Mouse (Mus musculus): Measurements from ENCODE around the gene Sec14l1. TPM values are rescaled to one million over a fixed set of nuclear protein-coding genes. Genes with fewer than 3 reads are reported as not detected.

Sec14l1 gene
- polyA plus RNA-seq, 1 experiment from 2014 or later: 41.6 TPM

- Histone ChIP-seq H3K9me3 (ENCODE audit: control insufficient read depth, low read length) (no peaks in the 10 kb centered on the region), H3K4me3 (ENCODE audit: low read depth, low read length) (no peak overlapping the region), H3K27me3 (ENCODE audit: control insufficient read depth, insufficient read depth, low read length) (no peaks in the 10 kb centered on the region), H3K4me2 (ENCODE audit: low read depth, low read length) (no peak overlapping the region), H3K36me3 (ENCODE audit: control insufficient read depth, insufficient read depth, low read length) (no peaks in the 10 kb centered on the region), H3K4me1 (ENCODE audit: control insufficient read depth, insufficient read depth, low read length) (peaks cover 6% of the 10 kb centered on the region; the same call in 1 of the 2 replicates), H3K27ac (ENCODE audit: low read depth, low read length) (no peak overlapping the region), H3K9ac (replicated peaks; ENCODE audit: low read depth, low read length) (no peak overlapping the region)
- ATAC-seq (ENCODE audit: low read depth): no peak
- WGBS: 79% methylated on average over 10 of the region's 10 CpGs
Measured at GRCm38 (mm10) chr11:117104044-117104757, 10.8 kb upstream of the Sec14l1 start.

DNA sequence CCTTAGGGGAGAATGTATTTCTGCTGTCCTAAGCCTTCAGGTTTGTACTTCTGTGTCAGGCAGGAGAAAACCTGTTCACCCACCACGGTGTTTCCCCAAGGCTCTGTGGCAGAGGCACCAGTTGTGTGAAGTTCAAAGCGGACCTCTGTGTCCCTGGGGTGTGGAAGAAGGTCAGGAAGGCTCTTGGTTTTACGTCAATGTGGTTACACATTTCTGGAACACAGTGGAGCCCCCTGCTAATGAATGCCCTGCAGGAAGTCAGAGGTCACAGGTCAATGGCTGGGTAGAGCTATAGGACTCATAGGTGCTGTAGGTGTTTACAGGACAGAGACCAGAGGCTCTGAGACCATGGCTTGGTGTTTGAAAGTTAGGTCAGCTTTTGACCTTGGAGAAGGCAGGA lies 9.7 kb upstream of the Sec14l1 start:
- 73% methylated on average over 3 of the region's 3 CpGs for WGBS
- Histone ChIP-seq H3K4me2 (ENCODE audit: low read depth, low read length) (no peak overlapping the region), H3K27ac (ENCODE audit: low read depth, low read length) (no peak overlapping the region), H3K36me3 (ENCODE audit: control insufficient read depth, insufficient read depth, low read length) (no peaks in the 10 kb centered on the region), H3K4me1 (ENCODE audit: control insufficient read depth, insufficient read depth, low read length) (peaks cover 6% of the 10 kb centered on the region; the same call in 1 of the 2 replicates), H3K27me3 (ENCODE audit: control insufficient read depth, insufficient read depth, low read length) (no peaks in the 10 kb centered on the region), H3K4me3 (ENCODE audit: low read depth, low read length) (no peak overlapping the region), H3K9me3 (ENCODE audit: control insufficient read depth, low read length) (no peaks in the 10 kb centered on the region), H3K9ac (replicated peaks; ENCODE audit: low read depth, low read length) (no peak overlapping the region)
- no peak for ATAC-seq (ENCODE audit: low read depth)

DNA sequence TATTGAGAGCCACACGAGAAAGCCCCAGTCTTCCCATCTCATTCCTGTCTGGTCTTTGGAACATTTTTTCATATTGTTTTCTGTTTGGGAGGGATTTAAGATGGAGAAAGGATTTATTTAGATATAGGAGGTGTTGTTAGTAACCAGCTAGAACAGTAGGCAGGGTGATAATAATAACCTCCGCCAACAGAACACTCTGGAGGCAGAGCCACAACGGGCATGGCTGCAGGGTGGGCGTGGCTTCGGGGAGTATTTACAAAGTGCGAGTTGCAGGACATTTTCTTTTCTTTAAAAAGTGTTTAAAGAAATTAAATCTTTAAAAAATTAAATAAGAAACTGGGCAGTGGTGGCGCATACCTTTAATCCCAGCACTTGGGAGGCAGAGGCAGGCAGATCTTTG lies 9.1 kb upstream of the Sec14l1 start:
- ATAC-seq (ENCODE audit: low read depth): no peak
- H3K4me2 ChIP-seq (ENCODE audit: low read depth, low read length): no peak overlapping the region
- no peaks in the 10 kb centered on the region for H3K9me3 ChIP-seq (ENCODE audit: control insufficient read depth, low read length)
- H3K27ac ChIP-seq (ENCODE audit: low read depth, low read length): no peak overlapping the region
- no peak overlapping the region for H3K9ac ChIP-seq (replicated peaks; ENCODE audit: low read depth, low read length)
- no peaks in the 10 kb centered on the region for H3K36me3 ChIP-seq (ENCODE audit: control insufficient read depth, insufficient read depth, low read length)
- WGBS: 89% methylated on average over 7 of the region's 7 CpGs
- H3K4me1 ChIP-seq (ENCODE audit: control insufficient read depth, insufficient read depth, low read length): peaks cover 6% of the 10 kb centered on the region; the same call in 1 of the 2 replicates
- no peak overlapping the region for H3K4me3 ChIP-seq (ENCODE audit: low read depth, low read length)
- no peaks in the 10 kb centered on the region for H3K27me3 ChIP-seq (ENCODE audit: control insufficient read depth, insufficient read depth, low read length)

DNA sequence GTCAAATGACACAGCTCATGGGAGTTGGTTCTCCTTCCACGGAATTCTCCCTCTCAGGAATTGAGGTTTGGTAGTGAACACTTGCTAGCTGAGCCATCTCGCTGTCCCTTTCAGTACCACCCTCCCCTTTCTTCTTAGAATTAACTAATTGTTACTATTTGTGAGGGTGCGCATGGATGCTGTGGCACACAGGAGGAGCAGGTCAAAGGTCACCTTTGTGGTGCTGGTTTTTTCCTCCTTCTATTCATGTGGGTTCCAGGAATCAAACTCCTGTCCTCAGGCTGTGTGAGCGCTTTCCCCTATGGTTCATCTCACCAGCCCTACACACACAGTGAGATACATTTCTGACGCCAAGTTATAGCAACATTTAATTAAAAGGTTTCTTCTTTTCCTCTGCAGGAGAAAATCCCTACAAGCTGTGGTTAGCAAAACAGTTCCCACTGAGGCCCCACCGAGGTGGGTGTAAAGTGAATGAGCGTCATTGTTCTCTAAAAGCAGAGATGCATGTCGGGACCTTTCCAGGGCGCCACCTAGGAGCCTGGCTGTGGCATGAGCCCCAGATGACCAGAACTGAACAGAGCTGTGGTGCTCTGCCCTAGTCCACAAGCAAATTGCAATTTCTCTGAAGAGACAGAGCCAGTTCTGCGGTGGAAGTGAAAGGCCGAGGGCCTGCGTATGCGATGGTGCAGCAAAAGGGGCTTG lies 8.2 kb upstream of the Sec14l1 start:
- Histone ChIP-seq H3K36me3 (ENCODE audit: control insufficient read depth, insufficient read depth, low read length) (no peaks in the 10 kb centered on the region), H3K27ac (ENCODE audit: low read depth, low read length) (no peak overlapping the region), H3K4me1 (ENCODE audit: control insufficient read depth, insufficient read depth, low read length) (peaks cover 6% of the 10 kb centered on the region; the same call in 1 of the 2 replicates), H3K27me3 (ENCODE audit: control insufficient read depth, insufficient read depth, low read length) (no peaks in the 10 kb centered on the region), H3K4me3 (ENCODE audit: low read depth, low read length) (no peak overlapping the region), H3K9me3 (ENCODE audit: control insufficient read depth, low read length) (no peaks in the 10 kb centered on the region), H3K9ac (replicated peaks; ENCODE audit: low read depth, low read length) (no peak overlapping the region), H3K4me2 (ENCODE audit: low read depth, low read length) (no peak overlapping the region)
- ATAC-seq (ENCODE audit: low read depth): peak; percentile 46; the same call in 1 of the 2 replicates
- 22% methylated on average over 13 of the region's 13 CpGs for WGBS

DNA sequence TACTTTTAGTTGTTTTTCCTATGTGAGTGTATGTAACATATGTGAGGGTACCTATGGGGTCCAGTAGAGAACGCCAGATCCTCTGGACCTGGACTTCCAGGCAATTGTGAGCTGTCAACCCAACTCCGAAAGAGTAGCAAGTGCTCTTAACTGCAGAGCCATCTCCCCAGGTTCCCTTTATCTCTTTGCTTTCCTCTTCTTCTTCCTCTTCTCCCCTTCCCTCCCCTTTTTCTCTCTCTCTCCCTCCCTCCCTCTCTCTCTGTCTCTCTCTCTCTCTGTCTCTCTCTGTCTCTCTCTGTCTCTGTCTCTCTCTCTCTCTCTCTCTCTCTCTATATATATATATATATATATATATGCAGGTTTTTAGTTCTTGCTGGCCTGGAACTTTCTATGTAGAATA lies 7.1 kb upstream of the Sec14l1 start:
- no peaks in the 10 kb centered on the region for H3K36me3 ChIP-seq (ENCODE audit: control insufficient read depth, insufficient read depth, low read length)
- H3K4me1 ChIP-seq (ENCODE audit: control insufficient read depth, insufficient read depth, low read length): peaks cover 6% of the 10 kb centered on the region; the same call in 1 of the 2 replicates
- H3K9me3 ChIP-seq (ENCODE audit: control insufficient read depth, low read length): no peaks in the 10 kb centered on the region
- H3K4me2 ChIP-seq (ENCODE audit: low read depth, low read length): no peak overlapping the region
- no peaks in the 10 kb centered on the region for H3K27me3 ChIP-seq (ENCODE audit: control insufficient read depth, insufficient read depth, low read length)
- H3K4me3 ChIP-seq (ENCODE audit: low read depth, low read length): no peak overlapping the region
- WGBS: 96% methylated on average over 2 of the region's 2 CpGs
- H3K9ac ChIP-seq (replicated peaks; ENCODE audit: low read depth, low read length): no peak overlapping the region
- no peak for ATAC-seq (ENCODE audit: low read depth)
- no peak overlapping the region for H3K27ac ChIP-seq (ENCODE audit: low read depth, low read length)

DNA sequence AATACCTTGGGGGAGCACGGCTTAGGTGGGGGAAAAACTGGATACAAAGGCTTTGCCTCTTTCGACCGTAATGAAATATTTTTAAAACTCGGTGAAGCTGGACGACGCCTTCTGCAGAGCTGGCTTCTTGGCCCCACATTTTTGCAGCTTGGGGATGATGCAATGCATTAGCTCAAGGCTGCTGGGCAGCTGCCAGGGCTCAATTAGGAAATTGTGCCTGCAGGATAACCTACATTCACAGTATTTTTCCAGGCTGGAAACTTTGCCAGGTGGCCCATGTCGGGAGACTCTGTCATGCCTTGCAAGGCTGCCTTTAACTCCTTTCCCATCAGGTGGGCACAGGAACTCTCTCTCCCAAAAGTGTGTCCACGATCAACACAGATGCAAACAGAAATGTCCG lies 6.4 kb upstream of the Sec14l1 start:
- no peak overlapping the region for H3K9ac ChIP-seq (replicated peaks; ENCODE audit: low read depth, low read length)
- ATAC-seq (ENCODE audit: low read depth): no peak
- H3K4me1 ChIP-seq (ENCODE audit: control insufficient read depth, insufficient read depth, low read length): peaks cover 6% of the 10 kb centered on the region; the same call in 1 of the 2 replicates
- H3K36me3 ChIP-seq (ENCODE audit: control insufficient read depth, insufficient read depth, low read length): no peaks in the 10 kb centered on the region
- no peak overlapping the region for H3K4me2 ChIP-seq (ENCODE audit: low read depth, low read length)
- no peak overlapping the region for H3K27ac ChIP-seq (ENCODE audit: low read depth, low read length)
- H3K9me3 ChIP-seq (ENCODE audit: control insufficient read depth, low read length): no peaks in the 10 kb centered on the region
- WGBS: 69% methylated on average over 9 of the region's 9 CpGs
- H3K27me3 ChIP-seq (ENCODE audit: control insufficient read depth, insufficient read depth, low read length): no peaks in the 10 kb centered on the region
- no peak overlapping the region for H3K4me3 ChIP-seq (ENCODE audit: low read depth, low read length)

DNA sequence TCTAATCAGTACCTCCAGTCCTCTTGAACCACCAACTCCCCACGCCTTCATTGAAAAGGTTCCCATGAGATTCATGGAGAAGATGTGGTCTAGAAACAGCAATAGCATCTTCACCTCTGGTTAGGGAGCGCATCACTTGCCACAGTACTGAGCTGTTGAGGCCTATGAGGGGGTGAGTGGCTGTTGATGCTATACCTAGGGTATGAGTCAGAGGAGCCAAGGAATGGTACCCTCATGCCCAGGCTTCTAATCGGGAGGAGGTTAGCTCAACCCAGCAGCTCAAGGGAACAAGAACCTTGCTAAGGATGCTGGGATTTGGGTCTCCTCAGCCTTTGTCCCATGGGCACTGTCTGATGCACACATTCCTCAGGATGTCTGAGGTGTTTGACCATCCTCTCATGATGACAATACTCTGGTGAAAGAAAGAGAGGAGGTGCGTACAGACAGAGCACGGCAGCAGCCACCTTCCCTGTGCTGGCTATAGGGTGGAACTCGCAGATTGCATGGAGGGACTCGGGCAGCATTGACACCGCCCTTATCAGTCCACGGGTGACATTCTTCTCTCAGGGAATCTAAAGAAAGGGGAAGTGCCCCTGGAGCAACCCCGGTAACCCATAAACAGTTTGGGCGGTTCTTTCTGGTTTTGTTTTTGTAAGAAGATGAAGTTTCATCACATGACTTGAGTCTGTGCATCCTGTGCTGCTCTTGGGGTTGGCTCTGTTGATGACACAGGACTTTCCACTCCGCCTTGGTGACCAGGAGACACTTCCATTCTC lies 5.6 kb upstream of the Sec14l1 start:
- Histone ChIP-seq H3K9me3 (ENCODE audit: control insufficient read depth, low read length) (no peaks in the 10 kb centered on the region), H3K27me3 (ENCODE audit: control insufficient read depth, insufficient read depth, low read length) (no peaks in the 10 kb centered on the region), H3K4me3 (ENCODE audit: low read depth, low read length) (no peak overlapping the region), H3K4me2 (ENCODE audit: low read depth, low read length) (no peak overlapping the region), H3K27ac (ENCODE audit: low read depth, low read length) (no peak overlapping the region), H3K36me3 (ENCODE audit: control insufficient read depth, insufficient read depth, low read length) (no peaks in the 10 kb centered on the region), H3K4me1 (ENCODE audit: control insufficient read depth, insufficient read depth, low read length) (peaks cover 6% of the 10 kb centered on the region; the same call in 1 of the 2 replicates), H3K9ac (replicated peaks; ENCODE audit: low read depth, low read length) (no peak overlapping the region)
- ATAC-seq (ENCODE audit: low read depth): no peak
- WGBS: 91% methylated on average over 12 of the region's 12 CpGs

DNA sequence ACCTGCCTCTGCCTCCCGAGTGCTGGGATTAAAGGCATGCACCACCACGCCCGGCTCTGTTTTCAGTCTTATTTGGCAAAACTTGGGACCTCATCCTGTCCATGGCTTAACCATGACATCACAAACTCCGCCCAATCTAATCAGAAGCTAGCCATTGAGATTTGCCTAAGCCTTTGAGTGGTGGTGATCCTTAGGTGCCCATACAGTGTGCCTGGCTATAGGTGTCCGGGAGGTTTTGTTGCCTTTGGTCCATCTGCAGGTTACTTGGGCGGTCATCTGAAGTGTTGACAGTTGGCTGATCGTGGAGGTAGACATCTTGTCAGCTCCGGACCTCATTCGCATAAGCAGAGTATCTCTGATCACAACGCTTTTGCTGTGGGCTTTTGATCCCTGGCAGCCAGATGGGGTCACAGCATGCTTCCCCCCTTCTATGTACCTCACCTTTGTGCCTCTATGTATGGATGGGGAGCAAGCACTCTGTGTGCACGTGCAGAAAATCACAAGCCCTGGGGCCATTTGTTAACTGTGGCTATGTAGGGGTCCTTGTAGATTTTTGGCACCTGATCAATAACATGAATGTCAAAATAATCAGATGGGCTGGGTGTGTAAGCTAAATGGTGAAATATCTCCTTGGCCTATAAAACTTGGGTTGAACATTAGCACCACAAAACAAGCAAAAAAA lies 2.9 kb upstream of the Sec14l1 start:
- Histone ChIP-seq H3K27ac (ENCODE audit: low read depth, low read length) (no peak overlapping the region), H3K4me3 (ENCODE audit: low read depth, low read length) (no peak overlapping the region), H3K9ac (replicated peaks; ENCODE audit: low read depth, low read length) (no peak overlapping the region), H3K36me3 (ENCODE audit: control insufficient read depth, insufficient read depth, low read length) (no peaks in the 10 kb centered on the region), H3K4me2 (ENCODE audit: low read depth, low read length) (no peak overlapping the region), H3K9me3 (ENCODE audit: control insufficient read depth, low read length) (no peaks in the 10 kb centered on the region), H3K27me3 (ENCODE audit: control insufficient read depth, insufficient read depth, low read length) (peaks cover 3% of the 10 kb centered on the region; the same call in 1 of the 2 replicates), H3K4me1 (ENCODE audit: control insufficient read depth, insufficient read depth, low read length) (peaks cover 10% of the 10 kb centered on the region)
- ATAC-seq (ENCODE audit: low read depth): no peak
- 83% methylated on average over 11 of the region's 11 CpGs for WGBS

Data from neural tube, embryonic 14.5 days (tissue).